Mouse (Mus musculus): ENCODE data around the gene Spata25.
A peak's percentile ranks its signal among the peaks of the same experiment; 100 is the strongest.
"Not testable (repeated sequence)": the region's sequence is repeated elsewhere in the genome, so short reads cannot be mapped to it uniquely, and the experiment has no call there.

Spata25 gene

GRCm38 (mm10) chr2:164804533-164805331, 23.6 kb downstream of the Spata25 start, which contains the start of the genes Acot8 and Zswim3:
TSS of gene Acot8 (minus strand) at chr2:164804882.
TSS of gene Zswim3 (plus strand) at chr2:164805098.
- peak; percentile 97 for DNase-seq (ENCODE audit: low spot score)

GRCm38 (mm10) chr2:164803921-164804313, 24.4 kb downstream of the Spata25 start:
- no peak for DNase-seq (ENCODE audit: low spot score)

- DNase-seq (ENCODE audit: low spot score) = no peak
Observed at GRCm38 (mm10) chr2:164803201-164803920, 25.0 kb downstream of the Spata25 start.

- DNase-seq (ENCODE audit: low spot score) = no peak
Observed at GRCm38 (mm10) chr2:164800252-164801004, 27.9 kb downstream of the Spata25 start.

- not testable (repeated sequence) for DNase-seq (ENCODE audit: low spot score)
Observed at GRCm38 (mm10) chr2:164798554-164798953, 29.8 kb downstream of the Spata25 start.

GRCm38 (mm10) chr2:164795868-164796267, 32.5 kb downstream of the Spata25 start:
- DNase-seq (ENCODE audit: low spot score) = no peak

- peak; percentile 48 for DNase-seq (ENCODE audit: low spot score)
Observed at GRCm38 (mm10) chr2:164794293-164794692, 34.0 kb downstream of the Spata25 start.

- DNase-seq (ENCODE audit: low spot score) = no peak
Observed at GRCm38 (mm10) chr2:164793772-164794171, 34.6 kb downstream of the Spata25 start.

GRCm38 (mm10) chr2:164793236-164793635, 35.1 kb downstream of the Spata25 start:
- no peak for DNase-seq (ENCODE audit: low spot score)

GRCm38 (mm10) chr2:164792400-164793190, 35.7 kb downstream of the Spata25 start:
- no peak for DNase-seq (ENCODE audit: low spot score)

GRCm38 (mm10) chr2:164791841-164792261, 36.5 kb downstream of the Spata25 start:
- DNase-seq (ENCODE audit: low spot score) = no peak

- DNase-seq (ENCODE audit: low spot score) = no peak
Observed at GRCm38 (mm10) chr2:164790451-164790850, 37.9 kb downstream of the Spata25 start.

- DNase-seq (ENCODE audit: low spot score) = no peak
Observed at GRCm38 (mm10) chr2:164788411-164788810, 39.9 kb downstream of the Spata25 start.

GRCm38 (mm10) chr2:164787779-164788178, 40.6 kb downstream of the Spata25 start:
- DNase-seq (ENCODE audit: low spot score) = no peak

GRCm38 (mm10) chr2:164787032-164787431, 41.3 kb downstream of the Spata25 start:
- DNase-seq (ENCODE audit: low spot score) = no peak

- DNase-seq (ENCODE audit: low spot score) = no peak
Observed at GRCm38 (mm10) chr2:164786388-164786885, 41.9 kb downstream of the Spata25 start.

- DNase-seq (ENCODE audit: low spot score) = peak; percentile 81
Observed at GRCm38 (mm10) chr2:164785481-164786387, 42.6 kb downstream of the Spata25 start, which contains the start of gene Snx21. TSS of gene Snx21 (plus strand) at chr2:164785823.

GRCm38 (mm10) chr2:164784869-164785420, 43.4 kb downstream of the Spata25 start:
- DNase-seq (ENCODE audit: low spot score) = no peak

- DNase-seq (ENCODE audit: low spot score) = no peak
Observed at GRCm38 (mm10) chr2:164783926-164784581, 44.3 kb downstream of the Spata25 start.
